Mouse (Mus musculus) CH12.LX (cell line): ENCODE measurements around the gene Idh2.

Experiments used
- CHD2 ChIP-seq: IDR thresholded peaks from 2 replicates; pipeline ENCODE4 v1.6.1; 2011; ENCODE audit warnings: low read length, improper control_type of control experiment
- CTCF ChIP-seq, 2 experiments: IDR thresholded peaks in 1 of 2; conservative IDR thresholded peaks in 1 of 2; 2 replicates each; pipeline ENCODE4 v1.5.1; 2011 to 2012; ENCODE audit warnings: low read depth in 2 of 2, low read length in 2 of 2, improper control_type of control experiment in 1 of 2, inconsistent platforms in 1 of 2, mild to moderate bottlenecking in 1 of 2, moderate library complexity in 1 of 2
- EP300 ChIP-seq: IDR thresholded peaks from 2 replicates; pipeline ENCODE4 v1.6.1; 2011; ENCODE audit warnings: low read length, improper control_type of control experiment
- MAX ChIP-seq: IDR thresholded peaks from 2 replicates; pipeline ENCODE4 v1.6.1; 2011; ENCODE audit warnings: low read length, improper control_type of control experiment
- MAZ ChIP-seq: IDR thresholded peaks from 2 replicates; pipeline ENCODE4 v1.6.1; 2012; ENCODE audit warnings: low read depth, mild to moderate bottlenecking, inconsistent platforms, low read length, improper control_type of control experiment, moderate library complexity
- MEF2A ChIP-seq: IDR thresholded peaks from 2 replicates; pipeline ENCODE4 v1.6.1; 2014; ENCODE audit warnings: low read depth, mild to moderate bottlenecking, inconsistent platforms, low read length, improper control_type of control experiment, borderline replicate concordance
- MYC ChIP-seq: IDR thresholded peaks from 2 replicates; pipeline ENCODE4 v1.6.1; 2011; ENCODE audit warnings: low read depth, mild to moderate bottlenecking, improper control_type of control experiment, low read length
- NRF1 ChIP-seq: IDR thresholded peaks from 2 replicates; pipeline ENCODE4 v1.6.1; 2014; ENCODE audit warnings: low read depth, mild to moderate bottlenecking, inconsistent platforms, low read length, improper control_type of control experiment, moderate library complexity
- POLR2A ChIP-seq: IDR thresholded peaks from 2 replicates; pipeline ENCODE4 v1.6.1; 2011; ENCODE audit warnings: low read depth, mild to moderate bottlenecking, improper control_type of control experiment, low read length
- POLR2AphosphoS2 ChIP-seq: IDR thresholded peaks from 2 replicates; pipeline ENCODE4 v1.6.1; 2011; ENCODE audit warnings: low read depth, low read length, improper control_type of control experiment
- RCOR1 ChIP-seq: conservative IDR thresholded peaks from 2 replicates; pipeline ENCODE4 v1.6.1; 2012; ENCODE audit warnings: low read depth, mild to moderate bottlenecking, inconsistent platforms, low read length, improper control_type of control experiment
- USF2 ChIP-seq: conservative IDR thresholded peaks from 2 replicates; pipeline ENCODE4 v1.6.1; 2011; ENCODE audit warnings: low read depth, low read length, improper control_type of control experiment
- ZC3H11A ChIP-seq: IDR thresholded peaks from 2 replicates; pipeline ENCODE4 v1.6.1; 2012; ENCODE audit warnings: low read depth, mild to moderate bottlenecking, inconsistent platforms, low read length, improper control_type of control experiment
- ZMIZ1 ChIP-seq: IDR thresholded peaks from 2 replicates; pipeline ENCODE4 v1.6.1; 2012; ENCODE audit warnings: low read depth, mild to moderate bottlenecking, inconsistent platforms, low read length, improper control_type of control experiment

DNA sequence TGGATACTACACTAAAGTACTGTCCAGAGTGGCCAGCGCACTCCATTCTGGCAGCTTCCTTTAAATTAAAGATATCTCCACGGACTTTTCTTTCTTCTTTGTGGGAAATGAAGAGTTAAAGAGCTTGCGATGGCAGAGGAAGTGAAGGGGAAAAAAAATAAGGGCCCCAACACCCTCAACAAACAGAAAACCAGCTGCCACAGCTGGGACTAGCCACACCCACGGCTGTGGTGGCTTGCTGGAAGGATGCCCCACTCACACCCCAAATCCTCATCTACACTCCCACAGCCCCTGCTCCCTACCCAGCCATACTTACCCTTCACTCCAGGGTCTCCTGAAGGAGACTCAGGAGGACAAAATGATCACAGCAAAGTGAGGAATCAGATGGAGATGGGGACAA, 7.9 kb upstream of the Idh2 start:
- TF ChIP-seq ZMIZ1: no peak
- TF ChIP-seq RCOR1: no peak
- no peak for TF ChIP-seq ZC3H11A
- TF ChIP-seq CTCF (conservative IDR thresholded peaks at IDR 0.05 in 1 of 2, IDR thresholded peaks at IDR 0.05 in 1 of 2; ENCODE audit: low read depth in 2 of 2, low read length in 2 of 2): no peak
- TF ChIP-seq POLR2A: no peak
- no peak for TF ChIP-seq EP300
- TF ChIP-seq NRF1: no peak
- TF ChIP-seq MYC: no peak
- no peak for TF ChIP-seq MAX
- no peak for TF ChIP-seq USF2
- no peak for TF ChIP-seq CHD2
- no peak for TF ChIP-seq POLR2AphosphoS2
- TF ChIP-seq MEF2A: no peak
- TF ChIP-seq MAZ: no peak
